Mouse (Mus musculus) midbrain, embryonic 14.5 days (tissue): ENCODE results near the gene Bcar1. TPM values are rescaled to one million over a fixed set of nuclear protein-coding genes. Genes with fewer than 3 reads are reported as not detected.

Source experiments
- ATAC-seq: fragments of 200-750 bp; cut with Nextera tagmentation; 2 replicates; pipeline ENCODE4 v1.8.0; 2017; ENCODE audit warnings: moderate number of reproducible peaks, moderate library complexity; ENCODE audit not compliant: low FRiP score, low TSS enrichment
- DNase-seq: peaks from one replicate; pipeline ENCODE4 v3.0.0-alpha.2; 2015
- H3K27ac ChIP-seq: fragments of 300-500 bp; sonication (generic); replicated peaks from 2 replicates; pipeline ENCODE4 v1.5.1; 2014; ENCODE audit warnings: mild to moderate bottlenecking, low read depth, low read length, moderate library complexity
- H3K27me3 ChIP-seq: fragments of 300-500 bp; sonication (generic); 2 replicates; pipeline ENCODE4 v1.6.1; 2014; ENCODE audit warnings: low read length, control low read depth, mixed read lengths; ENCODE audit not compliant: control insufficient read depth, insufficient read depth
- H3K36me3 ChIP-seq: fragments of 300-500 bp; sonication (generic); 2 replicates; pipeline ENCODE4 v1.6.1; 2014; ENCODE audit warnings: low read length, control low read depth; ENCODE audit not compliant: control insufficient read depth, insufficient read depth
- H3K4me1 ChIP-seq: fragments of 300-500 bp; sonication (generic); 2 replicates; pipeline ENCODE4 v1.6.1; 2014; ENCODE audit warnings: mild to moderate bottlenecking, antibody characterized with exemption, low read length, control low read depth; ENCODE audit not compliant: control insufficient read depth, insufficient read depth
- H3K4me2 ChIP-seq: fragments of 300-500 bp; sonication (generic); 2 replicates; pipeline ENCODE4 v1.6.1; 2014; ENCODE audit warnings: mild to moderate bottlenecking, low read length, moderate library complexity
- H3K4me3 ChIP-seq: fragments of 300-500 bp; sonication (generic); replicated peaks from 2 replicates; pipeline ENCODE4 v1.5.1; 2014; ENCODE audit warnings: low read depth, low read length
- H3K9ac ChIP-seq: fragments of 300-500 bp; sonication (generic); replicated peaks from 2 replicates; pipeline ENCODE4 v1.6.1; 2014; ENCODE audit warnings: mild to moderate bottlenecking, low read length, moderate library complexity
- H3K9me3 ChIP-seq: fragments of 300-500 bp; sonication (generic); 2 replicates; pipeline ENCODE4 v1.6.1; 2016; ENCODE audit warnings: low read length, control low read depth, mixed read lengths; ENCODE audit not compliant: control insufficient read depth
- WGBS: fragments of 180-500 bp; shearing (Covaris S2); extraction: QIAGEN DNeasy Blood & Tissue Kit; methylation state at CpG from one replicate; pipeline ENCODE4 v1.1.7; 2014; 5-methylcytosine and 5-hydroxymethylcytosine counted together
- polyA plus RNA-seq: library from polyadenylated mRNA; unstranded; fragments of >200 nt; fragmentation: Nextera tagmentation; extraction: Ambion mirVana; gene quantifications from 2 replicates; pipeline ENCODE4 v1.2.1, GENCODE M21; 2014

Bcar1 gene
- polyA plus RNA-seq, 1 experiment from 2014 or later, result 52.7 TPM

DNA sequence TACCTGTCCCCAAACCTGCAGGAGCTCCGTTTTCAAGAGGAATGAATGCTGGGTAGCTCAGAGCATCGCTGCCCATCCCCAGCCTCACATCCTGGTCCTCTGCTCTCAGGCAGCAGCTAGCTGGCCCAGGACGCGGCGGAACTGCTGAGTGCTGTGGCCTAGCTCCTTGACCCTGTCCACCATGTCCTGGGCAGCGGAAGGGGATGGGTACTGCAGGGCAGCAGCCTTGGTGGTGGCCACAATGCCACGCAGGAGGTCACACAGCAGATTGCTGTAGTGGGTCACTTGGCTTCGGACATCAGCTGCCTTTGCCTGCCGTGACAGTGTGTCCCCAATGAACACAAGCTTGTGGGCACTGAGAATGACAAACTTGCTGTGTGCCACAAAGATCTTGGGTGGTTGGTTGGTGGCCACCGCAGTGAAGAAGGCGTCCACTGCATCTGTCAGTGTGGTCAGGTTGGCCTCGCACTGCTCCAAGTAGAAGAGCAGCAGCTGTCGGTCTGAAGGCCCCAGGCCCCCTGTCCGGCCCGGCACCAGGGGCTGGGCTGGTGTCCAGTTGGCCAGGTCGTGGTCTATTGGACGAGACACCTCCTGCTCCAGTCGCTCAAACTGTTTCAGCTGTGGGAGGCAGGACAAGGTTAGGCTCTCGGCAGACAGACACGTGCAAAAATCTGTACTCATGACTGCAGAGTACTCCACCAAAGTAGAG, 32.7 kb downstream of the Bcar1 start:
- Histone ChIP-seq H3K4me2 (no peak overlapping the region), H3K36me3 (peaks cover 73% of the 10 kb centered on the region), H3K9ac (no peak overlapping the region), H3K9me3 (no peaks in the 10 kb centered on the region), H3K4me1 (peaks cover 5% of the 10 kb centered on the region), H3K4me3 (no peak overlapping the region), H3K27me3 (no peaks in the 10 kb centered on the region), H3K27ac (no peak overlapping the region)
- 95% methylated on average over 20 of the region's 20 CpGs for WGBS
- DNase-seq (no peak), ATAC-seq (no peak)

DNA sequence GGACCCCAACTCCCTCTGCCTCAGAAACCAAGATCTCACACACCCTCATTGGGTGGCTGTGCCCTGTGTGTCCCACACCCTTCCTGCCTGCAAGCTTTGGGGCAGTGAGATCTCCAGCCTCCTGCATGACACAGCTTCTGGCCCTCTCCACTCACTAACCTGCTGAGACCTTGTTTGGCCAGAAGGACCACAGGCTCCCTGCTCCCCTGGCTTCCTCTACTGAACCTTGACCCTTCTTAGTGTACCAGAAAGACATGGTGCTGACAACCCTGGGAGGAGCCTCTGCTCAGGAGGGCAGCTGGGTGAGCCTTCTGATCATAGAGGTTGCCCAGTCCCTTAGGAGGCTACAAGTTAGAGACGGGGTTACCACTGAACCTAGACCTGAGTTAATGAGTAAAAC, 34.4 kb downstream of the Bcar1 start:
- Histone ChIP-seq H3K4me2 (no peak overlapping the region), H3K9ac (no peak overlapping the region), H3K27me3 (no peaks in the 10 kb centered on the region), H3K36me3 (peaks cover 58% of the 10 kb centered on the region), H3K27ac (no peak overlapping the region), H3K9me3 (no peaks in the 10 kb centered on the region), H3K4me3 (no peak overlapping the region), H3K4me1 (no peaks in the 10 kb centered on the region)
- ATAC-seq (no peak), DNase-seq (no peak)
- 81% methylated on average over 1 of the region's 1 CpGs for WGBS

DNA sequence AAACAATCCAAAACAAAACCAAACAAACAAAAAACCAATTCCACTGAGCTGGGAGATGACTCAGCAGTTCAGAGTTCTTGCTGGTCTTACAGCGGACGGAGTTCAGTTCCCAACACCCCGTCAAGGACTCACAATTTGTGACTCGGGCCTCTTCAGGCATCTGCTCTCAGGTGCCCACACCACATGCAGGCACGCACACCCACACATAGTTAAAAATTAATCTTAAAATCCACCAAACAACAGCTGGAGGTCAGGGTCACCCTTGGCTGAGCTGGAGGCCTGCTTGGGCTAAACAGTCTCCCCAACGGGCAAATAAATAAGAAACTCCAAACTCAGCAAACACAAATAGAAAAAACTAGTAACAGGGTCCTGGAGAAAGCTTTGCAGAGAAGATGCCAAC, 35.3 kb downstream of the Bcar1 start:
- no peaks in the 10 kb centered on the region for H3K9me3 ChIP-seq
- H3K27ac ChIP-seq, result no peak overlapping the region
- H3K9ac ChIP-seq, result no peak overlapping the region
- WGBS, result 95% methylated on average over 6 of the region's 6 CpGs
- H3K4me1 ChIP-seq, result no peaks in the 10 kb centered on the region
- no peaks in the 10 kb centered on the region for H3K27me3 ChIP-seq
- DNase-seq (no peak), ATAC-seq (no peak)
- peaks cover 49% of the 10 kb centered on the region for H3K36me3 ChIP-seq
- no peak overlapping the region for H3K4me2 ChIP-seq
- H3K4me3 ChIP-seq, result no peak overlapping the region

DNA sequence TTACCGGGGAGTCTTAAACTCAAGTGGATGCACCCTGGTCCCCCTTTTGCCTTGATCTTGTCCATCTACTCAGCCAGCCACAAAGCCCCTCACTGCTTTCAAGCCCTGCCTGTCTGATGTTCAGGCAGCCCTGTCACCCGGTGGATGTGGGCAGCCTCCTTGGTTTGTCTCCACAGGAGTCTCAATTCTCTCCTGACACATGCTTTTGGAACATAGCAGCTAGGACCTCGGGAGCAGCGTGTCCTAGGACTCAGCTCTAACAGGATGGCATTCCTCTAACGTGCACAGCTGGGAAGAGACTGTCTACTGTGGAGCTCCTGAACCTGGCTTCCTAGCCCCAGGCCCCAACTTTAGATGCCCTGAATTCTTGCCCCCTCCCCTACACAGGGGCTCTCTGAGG, 37.9 kb downstream of the Bcar1 start:
- ATAC-seq (no peak), DNase-seq (no peak)
- Histone ChIP-seq H3K27me3 (no peaks in the 10 kb centered on the region), H3K4me1 (no peaks in the 10 kb centered on the region), H3K9ac (no peak overlapping the region), H3K4me2 (no peak overlapping the region), H3K4me3 (no peak overlapping the region), H3K9me3 (no peaks in the 10 kb centered on the region), H3K27ac (no peak overlapping the region), H3K36me3 (peaks cover 23% of the 10 kb centered on the region)
- 66% methylated on average over 5 of the region's 5 CpGs for WGBS

DNA sequence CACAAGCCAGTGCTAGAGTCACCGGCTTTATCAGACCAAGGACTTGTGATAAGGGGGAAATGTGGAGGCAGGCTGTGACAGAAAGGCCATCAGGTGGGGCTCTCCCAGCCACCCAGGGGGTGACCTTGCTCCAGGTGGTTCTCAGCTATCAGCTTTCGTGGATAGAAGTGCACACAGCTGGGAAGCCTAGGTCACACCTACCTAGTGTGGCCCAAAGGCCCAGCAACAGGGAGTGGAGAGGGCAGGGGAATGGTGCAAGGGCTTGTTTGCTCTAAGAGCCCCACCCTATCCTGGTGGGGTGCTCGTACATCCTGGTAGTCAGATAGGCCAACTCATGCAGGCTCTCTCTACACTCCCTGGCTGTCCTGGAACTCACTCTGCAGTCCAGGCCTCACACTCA, 38.4 kb downstream of the Bcar1 start:
- peaks cover 18% of the 10 kb centered on the region for H3K36me3 ChIP-seq
- no peaks in the 10 kb centered on the region for H3K27me3 ChIP-seq
- no peak overlapping the region for H3K27ac ChIP-seq
- H3K4me3 ChIP-seq, result no peak overlapping the region
- DNase-seq (no peak), ATAC-seq (no peak)
- WGBS, result 80% methylated on average over 3 of the region's 3 CpGs
- H3K9me3 ChIP-seq, result no peaks in the 10 kb centered on the region
- H3K9ac ChIP-seq, result no peak overlapping the region
- no peaks in the 10 kb centered on the region for H3K4me1 ChIP-seq
- no peak overlapping the region for H3K4me2 ChIP-seq

DNA sequence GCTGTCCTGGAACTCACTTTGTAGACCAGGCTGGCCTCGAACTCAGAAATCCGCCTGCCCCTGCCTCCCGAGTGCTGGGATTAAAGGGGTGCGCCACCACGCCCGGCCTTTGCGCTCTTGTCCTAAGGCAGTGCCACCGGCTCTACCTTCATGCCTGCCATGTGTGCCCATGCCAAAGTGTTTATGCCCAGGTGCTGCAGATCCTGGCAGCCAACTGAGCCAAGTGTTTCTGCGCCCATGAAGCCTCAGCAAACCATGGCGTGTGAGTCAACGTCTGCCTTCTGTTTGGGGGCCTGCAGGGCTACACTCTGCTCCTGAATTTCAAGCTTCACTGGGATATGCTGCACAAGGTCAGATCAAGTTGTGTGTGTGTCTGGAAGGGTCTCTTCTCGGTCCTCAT, 39.0 kb downstream of the Bcar1 start:
- H3K4me1 ChIP-seq, result no peaks in the 10 kb centered on the region
- 94% methylated on average over 12 of the region's 12 CpGs for WGBS
- ATAC-seq, result no peak
- H3K36me3 ChIP-seq, result peaks cover 12% of the 10 kb centered on the region
- H3K27ac ChIP-seq, result no peak overlapping the region
- no peak overlapping the region for H3K4me2 ChIP-seq
- no peak overlapping the region for H3K4me3 ChIP-seq
- no peaks in the 10 kb centered on the region for H3K9me3 ChIP-seq
- no peak for DNase-seq
- H3K27me3 ChIP-seq, result no peaks in the 10 kb centered on the region
- H3K9ac ChIP-seq, result no peak overlapping the region

DNA sequence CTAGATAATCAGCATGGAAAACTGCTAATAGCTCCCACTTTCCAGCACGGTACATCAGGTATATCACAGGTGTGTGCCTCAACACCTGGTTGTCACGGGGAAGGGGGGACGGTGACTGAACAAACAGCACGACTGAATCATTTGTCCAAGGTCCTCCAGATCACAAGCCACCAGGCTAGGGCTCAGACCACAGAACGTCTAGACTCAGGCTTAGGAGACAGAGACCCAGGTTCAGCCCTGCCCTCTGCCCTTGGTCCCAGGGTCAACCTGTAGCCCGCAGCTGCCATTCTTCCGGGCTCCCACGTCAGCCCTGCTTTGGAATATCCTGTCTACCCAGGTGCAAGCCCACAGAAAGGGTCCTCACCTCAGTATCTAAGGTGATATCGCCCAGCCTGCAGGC, 42.2 kb downstream of the Bcar1 start:
- no peaks in the 10 kb centered on the region for H3K27me3 ChIP-seq
- H3K9me3 ChIP-seq, result no peaks in the 10 kb centered on the region
- WGBS, result 87% methylated on average over 9 of the region's 9 CpGs
- H3K9ac ChIP-seq, result no peak overlapping the region
- no peak overlapping the region for H3K4me3 ChIP-seq
- ATAC-seq (no peak), DNase-seq (no peak)
- no peak overlapping the region for H3K4me2 ChIP-seq
- no peaks in the 10 kb centered on the region for H3K4me1 ChIP-seq
- H3K27ac ChIP-seq, result no peak overlapping the region
- no peaks in the 10 kb centered on the region for H3K36me3 ChIP-seq

DNA sequence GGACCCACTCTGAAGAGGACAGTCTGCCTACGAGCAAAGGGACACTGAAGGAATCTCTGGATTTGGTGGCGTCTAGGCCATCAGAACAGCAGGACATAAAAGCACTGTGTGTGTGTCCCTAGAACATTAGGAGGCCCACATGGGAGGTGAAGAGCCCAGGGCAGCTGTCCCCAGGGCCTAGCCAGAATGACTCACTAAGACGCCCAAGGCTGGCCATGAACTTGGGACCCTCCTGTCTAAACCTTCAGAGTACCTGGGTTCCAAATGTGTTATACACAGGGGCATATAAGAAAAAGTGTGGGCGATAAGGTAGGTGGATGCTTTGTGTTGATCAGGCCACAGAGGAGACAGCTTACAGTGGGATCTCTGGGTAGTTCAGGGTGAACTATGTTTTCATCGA, 42.9 kb downstream of the Bcar1 start:
- Histone ChIP-seq H3K27me3 (no peaks in the 10 kb centered on the region), H3K4me1 (no peaks in the 10 kb centered on the region), H3K9ac (no peak overlapping the region), H3K36me3 (no peaks in the 10 kb centered on the region), H3K9me3 (no peaks in the 10 kb centered on the region), H3K4me3 (no peak overlapping the region), H3K27ac (no peak overlapping the region), H3K4me2 (no peak overlapping the region)
- WGBS, result 91% methylated on average over 5 of the region's 5 CpGs
- DNase-seq (no peak), ATAC-seq (no peak)

DNA sequence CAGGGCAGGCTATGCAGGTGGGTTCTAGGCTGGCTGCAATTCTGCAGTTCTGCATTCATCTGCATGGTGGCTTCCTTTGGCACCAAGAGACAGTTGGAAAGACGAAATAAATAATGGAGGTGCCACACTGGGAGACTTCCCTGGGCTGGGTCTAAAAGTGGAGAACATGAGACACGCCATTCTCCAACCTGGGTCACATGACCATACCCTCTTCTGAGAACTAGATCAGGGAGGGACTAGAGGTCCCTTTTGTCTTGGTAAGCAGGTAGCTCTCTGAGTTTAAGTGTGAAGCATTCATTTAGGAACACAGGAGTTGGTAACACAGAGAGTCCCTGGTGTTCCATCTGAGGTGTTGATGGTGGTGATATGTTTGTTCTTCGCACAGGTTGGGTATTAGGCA, 43.4 kb downstream of the Bcar1 start:
- Histone ChIP-seq H3K9me3 (no peaks in the 10 kb centered on the region), H3K9ac (no peak overlapping the region), H3K27me3 (no peaks in the 10 kb centered on the region), H3K4me2 (no peak overlapping the region), H3K27ac (no peak overlapping the region), H3K36me3 (no peaks in the 10 kb centered on the region), H3K4me3 (no peak overlapping the region), H3K4me1 (no peaks in the 10 kb centered on the region)
- DNase-seq (no peak), ATAC-seq (no peak)
- 81% methylated on average over 3 of the region's 3 CpGs for WGBS
